Mouse (Mus musculus) T-cell, adult 2 months (primary cell): ENCODE results near the gene Add1.

ENCODE experiments used
- DNase-seq: peaks from one replicate; pipeline ENCODE4 v3.0.0; 2022; ENCODE audit warnings: low spot score

Gene Add1

GRCm38 (mm10) chr5:34573268-34574221 lies at the start of gene Add1:
Gene Add1 (plus strand): TSS chr5:34573664.
- peak; percentile 97 for DNase-seq

GRCm38 (mm10) chr5:34523958-34524485 lies 49.4 kb upstream of the Add1 start:
- DNase-seq: no peak

- no peak for DNase-seq
Observed at GRCm38 (mm10) chr5:34524511-34524910, 49.0 kb upstream of the Add1 start.

GRCm38 (mm10) chr5:34525663-34526476 lies 47.6 kb upstream of the Add1 start, which contains the start of gene Sh3bp2:
Gene Sh3bp2 (plus strand): TSS chr5:34525838.
- DNase-seq: peak; percentile 94

GRCm38 (mm10) chr5:34526477-34526775 lies 47.0 kb upstream of the Add1 start:
- DNase-seq: no peak

GRCm38 (mm10) chr5:34527352-34527751 lies 46.1 kb upstream of the Add1 start:
- no peak for DNase-seq

- no peak for DNase-seq
Observed at GRCm38 (mm10) chr5:34528724-34529123, 44.7 kb upstream of the Add1 start.

GRCm38 (mm10) chr5:34530116-34530515 lies 43.3 kb upstream of the Add1 start:
- DNase-seq: no peak

- DNase-seq: no peak
Observed at GRCm38 (mm10) chr5:34530687-34531086, 42.8 kb upstream of the Add1 start.

- no peak for DNase-seq
Observed at GRCm38 (mm10) chr5:34533066-34533465, 40.4 kb upstream of the Add1 start.

GRCm38 (mm10) chr5:34533820-34534219 lies 39.6 kb upstream of the Add1 start:
- DNase-seq: no peak

GRCm38 (mm10) chr5:34534776-34535581 lies 38.5 kb upstream of the Add1 start:
- DNase-seq: no peak

- no peak for DNase-seq
Observed at GRCm38 (mm10) chr5:34535831-34536230, 37.6 kb upstream of the Add1 start.

- DNase-seq: no peak
Observed at GRCm38 (mm10) chr5:34538079-34538478, 35.4 kb upstream of the Add1 start.

GRCm38 (mm10) chr5:34538527-34538926 lies 34.9 kb upstream of the Add1 start:
- DNase-seq: peak; percentile 73

GRCm38 (mm10) chr5:34539121-34539520 lies 34.3 kb upstream of the Add1 start:
- no peak for DNase-seq

GRCm38 (mm10) chr5:34542166-34542565 lies 31.3 kb upstream of the Add1 start:
- no peak for DNase-seq

GRCm38 (mm10) chr5:34543114-34543513 lies 30.4 kb upstream of the Add1 start:
- no peak for DNase-seq

GRCm38 (mm10) chr5:34547410-34547809 lies 26.1 kb upstream of the Add1 start:
- DNase-seq: peak; percentile 51

GRCm38 (mm10) chr5:34549135-34549482 lies 24.4 kb upstream of the Add1 start:
- no peak for DNase-seq

- peak; percentile 32 for DNase-seq
Observed at GRCm38 (mm10) chr5:34549483-34550221, 23.8 kb upstream of the Add1 start.
